Mouse (Mus musculus) kidney, adult 2 months (tissue): ENCODE measurements around the gene Kpna2. TPM values are rescaled to one million over a fixed set of nuclear protein-coding genes. Genes with fewer than 3 reads are reported as not detected.
"Not testable (repeated sequence)": the region's sequence is repeated elsewhere in the genome, so short reads cannot be mapped to it uniquely, and the experiment has no call there.

ENCODE experiments used
- DNase-seq: peaks from one replicate; pipeline ENCODE4 v3.0.0; 2021
- H3K27ac ChIP-seq: fragments of 200-500 bp; 2 replicates; pipeline ENCODE4 v1.5.1; 2012; ENCODE audit warnings: low read depth, low read length, control low read depth, inconsistent platforms; ENCODE audit not compliant: insufficient read depth
- H3K27me3 ChIP-seq: fragments of 200-500 bp; replicated peaks from 2 replicates; pipeline ENCODE4 v1.6.1; 2012; ENCODE audit warnings: mild to moderate bottlenecking, moderate library complexity, low read length, inconsistent platforms; ENCODE audit not compliant: control insufficient read depth, insufficient read depth
- H3K36me3 ChIP-seq: fragments of 200-500 bp; 2 replicates; pipeline ENCODE4 v1.6.1; 2012; ENCODE audit warnings: mild to moderate bottlenecking, moderate library complexity, low read length, inconsistent platforms; ENCODE audit not compliant: control insufficient read depth, insufficient read depth
- H3K4me1 ChIP-seq: fragments of 200-500 bp; 2 replicates; pipeline ENCODE4 v1.6.1; 2011; ENCODE audit warnings: low read length; ENCODE audit not compliant: control insufficient read depth, insufficient read depth
- H3K4me3 ChIP-seq: fragments of 200-500 bp; 2 replicates; pipeline ENCODE4 v1.5.1; 2011; ENCODE audit warnings: mild to moderate bottlenecking, low read depth, low read length, control low read depth; ENCODE audit not compliant: insufficient read depth
- CTCF ChIP-seq: fragments of 200-500 bp; conservative IDR thresholded peaks from 2 replicates; pipeline ENCODE4 v1.5.1; 2011; ENCODE audit warnings: low read depth, mild to moderate bottlenecking, control low read depth, low read length, moderate library complexity, mixed read lengths; ENCODE audit not compliant: insufficient read depth, insufficient read length
- POLR2A ChIP-seq: fragments of 200-500 bp; IDR thresholded peaks from one replicate; pipeline ENCODE4 v1.6.1; 2011; ENCODE audit warnings: low read depth, low read length, control low read depth
- WGBS: fragments of 180-500 bp; shearing (Covaris S2); methylation state at CpG from one replicate; pipeline ENCODE4 v1.1.7; 2018; 5-methylcytosine and 5-hydroxymethylcytosine counted together
- polyA plus RNA-seq: library from polyadenylated mRNA; depleted of rRNA; stranded (reverse); fragments of >200 nt; gene quantifications from 2 replicates; pipeline ENCODE4 v1.2.3, GENCODE M21; 2012

The Kpna2 gene
- polyA plus RNA-seq, 1 experiment = 14.1 TPM

GRCm38 (mm10) chr11:107016893-107017292 lies 17.6 kb upstream of the Kpna2 start:
- Histone ChIP-seq H3K27ac (no peak overlapping the region), H3K4me3 (no peak overlapping the region), H3K36me3 (no peaks in the 10 kb centered on the region), H3K4me1 (peaks cover 4% of the 10 kb centered on the region; the same call in 1 of the 2 replicates), H3K27me3 (no peaks in the 10 kb centered on the region)
- peak; percentile 87 for DNase-seq
- WGBS = 38% methylated on average over 1 of the region's 1 CpGs
- TF ChIP-seq CTCF (no peak), POLR2A (no peak)

- DNase-seq, H3K36me3 ChIP-seq, H3K27ac ChIP-seq, H3K27me3 ChIP-seq, H3K4me3 ChIP-seq, H3K4me1 ChIP-seq: not testable (repeated sequence)
- WGBS = 79% methylated on average over 11 of the region's 11 CpGs
Measured at GRCm38 (mm10) chr11:107015535-107016187, 16.3 kb upstream of the Kpna2 start.

GRCm38 (mm10) chr11:107014597-107015309 lies 15.4 kb upstream of the Kpna2 start:
- Histone ChIP-seq H3K27ac (no peak overlapping the region), H3K27me3 (no peaks in the 10 kb centered on the region), H3K4me1 (peaks cover 7% of the 10 kb centered on the region), H3K4me3 (no peak overlapping the region), H3K36me3 (no peaks in the 10 kb centered on the region)
- peak; percentile 36 for DNase-seq
- WGBS = 33% methylated on average over 14 of the region's 14 CpGs
- TF ChIP-seq CTCF (peak; percentile 25; the same call in 1 of the 2 replicates), POLR2A (no peak)

GRCm38 (mm10) chr11:107014020-107014585 lies 14.8 kb upstream of the Kpna2 start:
- WGBS = 83% methylated on average over 11 of the region's 11 CpGs
- no peak for DNase-seq
- H3K4me3 ChIP-seq = no peak overlapping the region
- no peak overlapping the region for H3K27ac ChIP-seq
- TF ChIP-seq CTCF = no peak
- TF ChIP-seq POLR2A = no peak
- H3K36me3 ChIP-seq = no peaks in the 10 kb centered on the region
- H3K4me1 ChIP-seq = peaks cover 7% of the 10 kb centered on the region
- H3K27me3 ChIP-seq = no peaks in the 10 kb centered on the region

GRCm38 (mm10) chr11:107012324-107013017 lies 13.1 kb upstream of the Kpna2 start:
- Histone ChIP-seq H3K27me3 (no peaks in the 10 kb centered on the region), H3K36me3 (no peaks in the 10 kb centered on the region), H3K27ac (peak overlapping the region; percentile 97), H3K4me1 (peaks cover 5% of the 10 kb centered on the region), H3K4me3 (peak overlapping the region; percentile 68)
- TF ChIP-seq POLR2A (peak; percentile 95), CTCF (no peak)
- peak; percentile 99 for DNase-seq
- WGBS = under 1% methylated on average over 37 of the region's 37 CpGs

- Histone ChIP-seq H3K4me1 (peaks cover 3% of the 10 kb centered on the region), H3K27me3 (no peaks in the 10 kb centered on the region), H3K4me3 (peak overlapping the region; percentile 68), H3K27ac (peak overlapping the region; percentile 97), H3K36me3 (no peaks in the 10 kb centered on the region)
- TF ChIP-seq POLR2A = no peak
- TF ChIP-seq CTCF = no peak
- 23% methylated on average over 18 of the region's 18 CpGs for WGBS
- peak; percentile 26 for DNase-seq
Measured at GRCm38 (mm10) chr11:107011669-107012323, 12.5 kb upstream of the Kpna2 start.
